Mouse (Mus musculus): ENCODE measurements around the gene Mamdc4. TPM values are rescaled to one million over a fixed set of nuclear protein-coding genes. Genes with fewer than 3 reads are reported as not detected.

Mamdc4 gene
- polyA plus RNA-seq, 1 experiment = 2.5 TPM

- no peak for DNase-seq (ENCODE audit: extremely low spot score in 1 of 2, low spot score in 1 of 2)
Measured at GRCm38 (mm10) chr2:25583120-25583481, 8.5 kb upstream of the Mamdc4 start.

- DNase-seq (ENCODE audit: extremely low spot score in 1 of 2, low spot score in 1 of 2) = peak; percentile 84 to 93
Measured at GRCm38 (mm10) chr2:25582466-25583119, 7.9 kb upstream of the Mamdc4 start.

GRCm38 (mm10) chr2:25581901-25582301 is 7.3 kb upstream of the Mamdc4 start:
- no peak for DNase-seq (ENCODE audit: extremely low spot score in 1 of 2, low spot score in 1 of 2)

GRCm38 (mm10) chr2:25581294-25581864 is 6.7 kb upstream of the Mamdc4 start, which contains the start of gene Ajm1:
Gene Ajm1, minus strand, starts transcription at chr2:25581757.
- DNase-seq (ENCODE audit: extremely low spot score in 1 of 2, low spot score in 1 of 2) = peak; percentile 77 to 89

DNA sequence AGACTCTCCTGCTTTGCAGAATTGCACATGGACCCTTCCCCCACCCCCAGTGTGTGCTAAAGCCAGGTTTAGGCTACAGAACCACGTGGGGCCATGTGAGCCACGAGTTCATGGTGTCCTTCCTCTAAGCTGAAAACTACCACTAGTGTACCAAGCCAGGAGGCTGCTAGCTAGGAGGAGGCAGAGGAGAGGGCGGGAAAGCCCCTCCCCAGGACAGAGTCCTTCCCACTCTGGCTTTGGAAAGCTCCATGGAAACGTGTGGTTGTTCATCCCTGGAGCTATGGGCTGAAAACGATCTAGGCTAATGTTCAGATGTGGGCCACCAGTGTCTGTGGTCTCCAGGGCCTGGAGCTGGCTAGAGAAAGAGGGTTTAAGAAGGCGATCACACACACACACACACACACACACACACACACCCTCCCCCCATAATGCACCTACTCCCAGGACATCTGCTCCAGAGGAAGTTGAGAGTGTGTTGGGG is 6.0 kb upstream of the Mamdc4 start:
- DNase-seq (ENCODE audit: extremely low spot score in 1 of 2, low spot score in 1 of 2) = peak in 1 of 2 experiments; percentile 55

GRCm38 (mm10) chr2:25579737-25580460 is 5.3 kb upstream of the Mamdc4 start:
- peak in 1 of 2 experiments; percentile 83 for DNase-seq (ENCODE audit: extremely low spot score in 1 of 2, low spot score in 1 of 2)

- DNase-seq (ENCODE audit: extremely low spot score in 1 of 2, low spot score in 1 of 2) = no peak
Measured at GRCm38 (mm10) chr2:25578796-25579736, 4.4 kb upstream of the Mamdc4 start.

DNA sequence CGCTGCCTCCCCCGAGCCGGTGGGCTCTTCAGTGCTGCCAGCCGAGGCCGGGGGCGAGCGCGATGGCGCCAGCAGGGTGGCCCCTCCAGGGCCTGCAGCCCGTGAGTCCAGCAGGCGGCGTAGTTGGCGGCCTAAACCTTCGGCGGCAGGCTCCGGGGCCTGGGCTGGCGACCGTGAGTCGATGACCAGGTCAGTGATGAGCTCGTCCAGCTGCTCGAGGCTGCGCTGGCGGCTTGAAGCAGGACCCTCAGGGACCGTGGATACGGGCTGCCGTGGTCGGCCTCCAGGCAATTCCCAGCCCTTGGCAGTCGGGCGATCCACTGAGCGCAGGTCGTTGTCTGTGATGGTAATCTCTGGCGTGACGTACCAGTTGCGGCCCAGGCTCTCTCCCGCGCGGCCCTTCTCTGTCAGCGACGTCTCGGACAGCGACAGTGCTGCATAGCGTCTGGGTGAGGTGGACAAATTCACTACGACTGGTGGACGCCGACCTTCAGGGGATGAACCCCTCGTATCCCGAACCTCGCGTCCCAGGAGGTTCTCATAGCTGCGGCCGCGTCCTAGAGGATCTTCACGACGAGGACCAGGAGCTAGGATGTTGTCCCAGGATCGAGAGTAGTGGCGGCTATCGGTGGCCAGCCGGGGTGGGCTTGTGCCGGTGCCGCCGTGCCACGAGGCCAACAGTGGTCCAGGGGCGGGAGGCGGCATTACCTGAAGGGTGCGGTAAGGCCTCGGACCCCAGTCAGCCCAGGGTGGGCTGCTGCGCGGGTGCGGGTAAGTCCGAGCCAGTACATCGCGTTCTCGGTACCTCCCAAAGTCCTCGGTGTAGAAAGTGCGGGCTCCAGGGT is 3.5 kb upstream of the Mamdc4 start:
- DNase-seq (ENCODE audit: extremely low spot score in 1 of 2, low spot score in 1 of 2) = no peak

DNA sequence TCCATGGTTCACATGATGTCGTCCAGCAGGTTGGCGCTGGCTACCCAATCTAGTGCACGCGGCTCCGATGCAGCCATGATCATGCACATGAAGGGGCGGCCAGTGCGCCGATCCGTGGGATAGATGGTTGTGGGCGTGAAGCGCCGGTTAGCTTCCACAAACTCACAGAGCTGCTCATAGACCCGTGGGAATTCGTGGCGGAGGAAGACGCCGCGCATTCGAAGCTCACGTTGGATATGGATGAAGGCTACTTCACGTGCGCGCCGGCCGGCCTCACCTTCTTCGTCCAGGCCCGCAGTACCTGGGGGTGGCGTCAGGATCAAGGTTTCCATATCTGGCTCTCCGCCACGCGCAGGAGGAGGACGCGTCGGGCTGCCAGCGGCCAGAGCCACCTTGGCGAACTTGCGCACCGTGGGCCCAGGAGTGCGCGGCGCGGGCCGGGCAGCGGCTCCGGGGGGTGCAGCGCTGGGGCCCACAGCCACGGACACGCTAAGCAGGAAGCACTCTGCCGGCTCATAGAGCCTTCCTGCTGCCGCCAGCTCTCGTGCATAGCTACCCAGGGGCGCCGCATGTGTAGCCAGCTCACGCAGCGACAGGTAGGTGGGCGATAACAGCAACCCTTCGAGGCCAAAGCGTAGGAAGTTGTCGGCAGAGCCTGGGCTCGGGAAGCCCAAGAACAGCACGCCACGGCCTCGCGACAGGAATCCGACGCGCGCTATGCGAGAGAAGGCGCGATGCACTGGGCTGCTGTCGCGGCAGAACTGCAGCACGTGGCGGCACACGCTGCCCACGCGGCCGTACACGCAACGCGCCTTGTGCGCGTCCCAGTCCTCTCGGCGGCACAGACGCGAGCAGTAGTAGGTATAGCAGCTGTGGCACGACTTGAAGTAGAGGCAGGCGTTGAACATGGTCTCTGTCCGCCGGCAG is 2.6 kb upstream of the Mamdc4 start:
- no peak for DNase-seq (ENCODE audit: extremely low spot score in 1 of 2, low spot score in 1 of 2)

- peak in 1 of 2 experiments; percentile 74 for DNase-seq (ENCODE audit: extremely low spot score in 1 of 2, low spot score in 1 of 2)
Measured at GRCm38 (mm10) chr2:25576028-25576850, 1.6 kb upstream of the Mamdc4 start.

DNA sequence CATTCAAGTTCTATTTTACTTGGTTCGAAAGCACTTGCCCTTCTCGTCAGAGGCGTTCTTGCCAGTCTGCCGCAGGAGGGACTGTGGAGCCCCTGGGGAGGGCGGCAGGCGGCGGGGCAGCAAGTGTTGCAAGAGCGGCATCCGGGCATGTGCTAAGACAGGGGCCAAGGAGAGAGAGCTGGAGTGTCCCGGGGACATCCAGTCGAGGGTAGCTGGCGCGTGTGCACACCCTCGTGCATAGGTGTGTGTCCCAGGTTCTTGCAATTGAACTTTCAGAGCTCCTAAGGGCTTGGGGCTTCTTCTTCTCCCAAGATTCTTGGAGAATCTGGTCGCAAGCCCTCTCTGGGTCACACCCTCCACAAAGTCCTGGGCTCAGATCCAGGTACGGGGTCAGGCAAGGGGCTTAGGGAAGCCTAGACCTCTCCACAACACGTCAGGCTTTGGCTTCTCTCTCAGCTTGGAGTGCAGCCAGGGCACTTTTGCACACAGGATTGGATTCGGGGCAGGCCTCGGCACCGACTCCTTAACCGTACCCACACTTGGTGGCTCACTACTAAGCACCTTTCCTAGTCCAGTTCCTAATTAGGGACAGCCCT is 885 bp upstream of the Mamdc4 start:
- no peak for DNase-seq (ENCODE audit: extremely low spot score in 1 of 2, low spot score in 1 of 2)

GRCm38 (mm10) chr2:25574136-25574535 is 509 bp downstream of the Mamdc4 start:
- DNase-seq (ENCODE audit: extremely low spot score in 1 of 2, low spot score in 1 of 2) = no peak

DNA sequence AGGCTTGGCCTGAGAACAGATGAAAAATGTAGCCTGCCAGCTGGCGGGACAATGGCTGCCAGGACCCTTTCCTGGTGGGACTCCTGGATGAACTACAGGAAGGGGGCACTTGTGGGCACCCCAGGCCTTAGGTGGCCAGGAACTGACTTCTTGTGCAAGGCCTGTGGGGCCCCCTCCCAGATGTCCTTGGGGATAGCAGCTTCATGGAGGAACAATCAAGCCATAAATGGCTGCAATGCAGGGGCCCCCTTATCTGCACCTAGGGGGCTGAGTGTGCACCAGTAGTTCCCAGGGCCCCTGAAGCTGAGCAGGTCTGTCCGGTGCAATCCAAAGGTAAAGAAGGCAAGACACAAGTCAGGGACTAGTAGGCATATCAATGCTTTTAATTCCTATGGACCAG is 1.6 kb downstream of the Mamdc4 start:
- DNase-seq (ENCODE audit: extremely low spot score in 1 of 2, low spot score in 1 of 2) = no peak

- DNase-seq (ENCODE audit: extremely low spot score in 1 of 2, low spot score in 1 of 2) = no peak
Measured at GRCm38 (mm10) chr2:25571221-25571620, 3.4 kb downstream of the Mamdc4 start.

- DNase-seq (ENCODE audit: extremely low spot score in 1 of 2, low spot score in 1 of 2) = no peak
Measured at GRCm38 (mm10) chr2:25569323-25569722, 5.3 kb downstream of the Mamdc4 start.

DNA sequence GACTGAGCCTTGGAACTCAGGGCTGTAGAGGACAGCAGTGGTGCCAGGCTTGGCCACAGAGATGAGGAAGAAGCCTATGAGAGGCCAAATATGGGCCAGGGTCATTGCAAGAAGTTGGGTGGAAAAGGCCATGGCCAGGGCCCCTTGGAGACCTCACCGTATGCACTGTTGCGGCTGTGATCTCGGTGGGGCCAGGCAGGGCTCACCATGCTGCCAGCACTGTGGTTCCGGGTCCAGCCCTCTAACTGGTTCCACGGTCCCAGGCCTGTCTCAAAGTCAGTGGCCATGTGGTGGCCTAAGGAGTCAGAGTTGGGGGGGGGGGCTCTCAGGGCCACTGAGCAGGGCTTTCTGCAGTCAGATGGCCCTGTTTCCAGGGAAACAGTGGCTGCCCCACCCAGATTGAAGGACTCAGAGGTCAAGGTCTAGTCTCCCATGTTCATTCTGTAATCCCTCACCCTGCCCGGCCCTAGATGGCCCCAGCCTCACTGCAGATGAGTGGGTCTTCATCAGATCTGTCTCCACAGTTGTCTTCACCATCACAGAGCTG is 6.1 kb downstream of the Mamdc4 start:
- no peak for DNase-seq (ENCODE audit: extremely low spot score in 1 of 2, low spot score in 1 of 2)

GRCm38 (mm10) chr2:25566558-25566957 is 8.1 kb downstream of the Mamdc4 start:
- DNase-seq (ENCODE audit: extremely low spot score in 1 of 2, low spot score in 1 of 2) = no peak

All from frontal cortex, adult 2 months (tissue).